Mouse (Mus musculus) spleen, postnatal 14 days (tissue): Measurements from ENCODE around the gene Acbd6.

Experiments
- DNase-seq, 2 experiments: peaks; one replicate each; pipeline ENCODE4 v3.0.0; 2021 to 2022; ENCODE audit warnings: low spot score in 2 of 2

The Acbd6 gene

DNA sequence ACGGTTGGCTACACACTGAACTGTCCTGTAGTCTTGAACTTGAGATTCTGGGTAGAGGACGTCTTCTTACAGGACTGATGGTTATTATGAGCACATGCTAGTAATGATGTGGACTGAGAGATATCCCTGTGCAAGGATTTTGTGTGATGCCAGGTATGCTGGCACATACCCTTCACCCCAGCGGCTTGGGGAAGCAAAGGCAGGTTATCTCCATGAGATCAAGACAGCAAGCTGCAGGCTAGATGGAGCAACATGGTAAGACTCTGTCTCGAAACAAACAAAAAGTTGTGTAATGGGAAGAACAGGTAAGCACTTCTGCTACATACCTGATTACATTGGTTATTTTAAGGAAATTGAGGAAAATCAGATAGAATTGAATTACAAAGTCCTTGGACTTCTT, 2.1 kb downstream of the Acbd6 start:
- DNase-seq: no peak

DNA sequence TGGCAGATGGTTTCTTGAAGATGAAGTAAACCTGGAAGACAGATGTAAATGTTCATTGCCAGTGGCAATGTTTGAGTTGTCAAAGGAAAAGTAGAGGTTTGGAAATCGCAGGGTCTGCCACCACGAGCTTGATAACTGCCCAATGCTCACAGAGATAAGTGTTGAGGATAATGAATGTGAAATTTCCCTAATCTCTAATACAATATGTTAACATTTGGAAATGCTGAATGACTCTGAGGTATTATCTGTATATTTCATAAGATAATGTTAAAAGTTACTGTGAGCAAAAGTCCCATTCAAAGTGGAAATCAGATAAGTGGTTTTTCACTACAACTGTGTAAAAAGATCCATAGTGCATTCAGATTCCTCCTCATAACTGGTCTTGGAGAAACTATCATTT, 2.8 kb downstream of the Acbd6 start:
- no peak for DNase-seq

DNA sequence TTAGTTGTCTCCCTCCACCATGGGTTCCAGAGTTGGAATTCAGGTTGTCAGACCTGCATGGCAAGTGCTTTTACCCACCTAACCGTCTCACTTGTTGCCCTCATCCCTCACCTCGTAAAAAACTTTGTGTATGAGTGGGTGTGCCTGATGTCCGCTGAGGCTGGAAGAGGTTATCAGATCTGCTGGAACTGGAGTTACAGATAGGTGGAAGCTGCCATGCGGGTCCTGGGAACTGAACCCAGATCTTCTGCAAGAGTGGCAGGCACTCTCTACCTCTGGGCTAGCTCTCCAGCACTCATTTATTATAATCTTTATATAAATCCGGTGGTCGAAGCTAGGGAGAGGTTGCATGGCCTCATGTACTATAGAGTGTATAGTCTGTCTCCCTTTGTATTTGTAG, 4.3 kb downstream of the Acbd6 start:
- no peak for DNase-seq

DNA sequence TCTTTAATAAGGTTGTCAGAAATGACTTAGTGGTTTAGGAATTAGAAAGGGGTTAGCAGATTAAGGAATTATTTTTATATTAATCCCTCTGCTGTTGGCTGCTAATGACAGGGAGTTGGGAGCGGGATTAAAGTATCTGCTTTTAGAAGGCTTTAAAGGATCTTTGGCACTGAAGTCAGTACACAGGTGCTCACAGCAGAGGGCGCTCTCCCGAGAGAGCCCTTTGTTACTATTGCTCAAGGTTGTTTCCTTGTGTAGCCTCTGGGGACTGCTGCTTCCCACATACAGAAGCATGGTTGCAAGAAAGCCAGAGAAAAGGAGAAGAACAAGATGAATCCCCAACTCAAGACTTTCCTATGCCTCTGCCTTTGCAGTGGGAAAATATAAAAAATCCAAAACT, 6.8 kb downstream of the Acbd6 start:
- no peak for DNase-seq

DNA sequence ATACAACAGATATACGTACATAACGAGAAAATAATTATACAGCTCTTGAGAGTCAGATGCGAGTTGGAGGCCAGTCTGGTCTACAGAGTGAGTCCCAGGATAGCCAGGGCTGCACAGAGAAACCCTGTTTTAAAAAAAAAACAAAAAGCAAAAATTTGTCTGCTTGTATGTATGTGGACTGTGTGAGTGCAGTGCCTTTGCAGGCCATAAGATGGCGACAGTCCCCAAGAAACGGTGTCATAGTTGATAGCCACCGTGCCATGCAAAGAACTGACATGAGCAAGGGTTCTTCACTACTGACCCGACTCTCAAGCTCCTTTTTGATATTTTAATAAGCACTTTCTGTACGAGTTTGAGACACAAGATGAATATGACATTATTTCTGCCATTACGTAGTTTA, 10.2 kb downstream of the Acbd6 start:
- DNase-seq: no peak

DNA sequence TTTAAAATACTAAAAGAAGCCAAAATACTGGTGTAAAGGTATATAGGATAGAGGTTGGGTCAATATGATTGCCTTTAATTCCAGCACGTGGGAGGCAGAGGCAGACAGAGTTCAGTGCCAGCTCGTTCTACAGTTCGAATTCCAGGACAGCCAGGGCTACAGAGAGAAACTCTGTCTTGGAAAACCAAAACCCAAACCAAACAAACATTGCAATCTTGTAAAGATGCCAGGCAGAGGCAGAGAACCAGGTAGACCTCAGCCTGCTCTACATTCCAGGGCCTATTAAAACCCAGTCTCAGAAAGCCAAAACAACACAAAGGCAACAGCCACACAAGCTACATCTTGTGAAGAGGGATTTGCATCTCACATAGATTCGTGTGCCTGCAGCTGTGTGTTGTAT, 11.4 kb downstream of the Acbd6 start:
- no peak for DNase-seq

DNA sequence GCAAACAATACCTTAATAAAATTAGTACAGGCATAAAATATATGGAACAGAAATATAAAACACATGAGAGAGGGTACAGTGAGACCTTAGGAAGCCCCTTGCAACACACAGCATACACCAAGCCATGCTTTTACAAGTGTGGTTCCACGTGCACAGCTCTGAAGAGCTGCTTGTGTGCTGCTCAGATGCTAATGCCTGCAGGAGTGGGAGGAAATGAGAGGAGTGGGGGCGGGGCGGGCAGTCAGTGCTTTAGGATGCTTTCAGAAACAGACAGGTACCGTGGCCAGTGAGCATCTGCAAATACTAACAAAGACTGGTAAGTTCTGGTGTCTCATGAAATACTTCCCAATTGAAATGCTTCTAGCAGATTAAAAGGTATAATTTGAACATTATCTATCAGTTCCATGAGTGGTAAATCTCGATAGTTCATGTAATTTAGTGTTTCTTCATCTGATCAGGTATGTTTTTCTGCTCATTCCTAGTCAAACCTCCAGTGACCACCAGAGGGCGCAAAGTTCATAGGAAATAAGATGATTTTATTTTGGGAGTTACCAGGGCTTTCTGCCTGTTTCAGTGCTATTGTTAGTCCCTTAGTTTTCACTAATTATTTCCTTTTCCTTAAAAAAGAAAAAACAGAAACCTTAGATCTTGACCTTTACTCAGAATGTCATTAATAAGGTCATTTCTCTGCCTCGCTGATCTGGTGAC, 17.2 kb downstream of the Acbd6 start:
- DNase-seq: peak in 1 of 2 experiments; percentile 50

DNA sequence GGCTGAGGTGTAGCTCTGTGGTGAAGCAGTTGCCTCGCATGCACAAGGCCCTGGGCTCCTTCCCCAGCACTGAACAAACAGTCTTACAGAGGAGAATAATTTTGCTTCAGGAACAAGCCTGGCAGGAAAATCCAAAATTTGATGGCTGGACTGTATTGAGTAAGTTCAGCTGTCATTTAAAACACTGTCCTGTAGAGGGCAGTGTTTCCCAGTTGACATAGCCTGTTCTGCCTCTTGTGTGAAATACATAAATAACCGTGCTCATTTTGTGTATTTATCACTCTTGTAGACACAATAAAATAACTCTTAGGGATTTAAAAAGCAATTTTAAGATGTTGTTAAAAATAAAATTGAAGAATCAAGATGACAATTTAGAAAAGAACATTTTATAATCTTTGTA, 18.5 kb downstream of the Acbd6 start:
- DNase-seq: peak in 1 of 2 experiments; percentile 14

DNA sequence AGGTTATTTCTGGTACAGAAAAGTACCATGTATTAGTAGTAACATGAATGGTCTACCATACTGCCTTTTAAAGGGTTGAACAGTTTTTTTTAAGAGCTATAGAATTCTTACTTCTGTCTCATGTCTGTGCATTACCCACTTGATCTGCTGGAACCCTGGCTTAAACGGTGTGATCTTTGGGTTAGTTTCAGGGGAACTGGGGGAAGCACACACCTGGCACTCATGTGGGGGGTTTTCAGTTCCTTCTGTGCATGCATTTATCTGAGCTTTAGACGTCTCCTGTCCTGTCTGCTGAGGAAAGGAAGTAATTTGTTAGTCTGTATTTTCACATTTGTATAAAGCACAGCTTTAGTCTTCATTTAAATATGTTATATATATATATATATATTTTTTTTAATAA, 19.4 kb downstream of the Acbd6 start:
- DNase-seq: no peak

DNA sequence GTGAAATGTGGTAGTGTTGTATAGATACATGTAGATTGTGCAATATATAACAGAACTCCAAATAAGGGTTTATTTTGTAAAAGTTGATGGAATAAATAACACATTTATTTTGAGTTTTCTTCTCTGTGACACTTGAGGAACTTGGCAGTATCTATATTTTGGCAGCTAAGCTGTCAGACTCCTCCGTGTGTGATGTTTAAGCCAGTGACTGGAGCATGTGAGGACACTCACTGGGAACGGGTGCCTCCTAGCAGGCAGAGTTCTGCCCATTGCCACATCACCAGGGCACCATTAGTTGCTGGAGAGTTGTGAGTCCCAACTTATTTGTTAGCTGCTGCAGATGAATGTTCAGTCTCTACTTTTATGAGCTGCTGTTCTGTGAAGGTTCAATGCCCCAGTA, 30.0 kb downstream of the Acbd6 start:
- no peak for DNase-seq

DNA sequence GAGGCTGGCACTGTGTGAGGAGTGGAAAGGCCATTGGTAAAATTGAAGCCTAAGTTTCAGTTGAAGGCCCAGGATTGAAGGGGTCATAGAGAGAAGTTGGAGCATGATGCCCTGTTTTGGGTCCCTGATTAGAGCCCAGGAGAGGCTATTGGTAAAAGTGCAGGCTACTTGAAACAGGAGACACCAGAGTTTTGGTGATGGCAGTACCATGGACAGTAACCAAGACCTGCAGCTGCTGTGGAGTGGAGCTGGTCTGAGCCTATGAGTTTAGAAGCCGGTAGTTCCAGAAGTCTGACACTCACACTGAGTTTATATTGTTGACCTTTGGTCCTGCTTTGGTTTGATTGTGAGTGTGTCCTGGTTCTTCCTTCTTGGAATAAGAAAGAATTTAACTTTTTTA, 36.2 kb downstream of the Acbd6 start:
- DNase-seq: no peak

DNA sequence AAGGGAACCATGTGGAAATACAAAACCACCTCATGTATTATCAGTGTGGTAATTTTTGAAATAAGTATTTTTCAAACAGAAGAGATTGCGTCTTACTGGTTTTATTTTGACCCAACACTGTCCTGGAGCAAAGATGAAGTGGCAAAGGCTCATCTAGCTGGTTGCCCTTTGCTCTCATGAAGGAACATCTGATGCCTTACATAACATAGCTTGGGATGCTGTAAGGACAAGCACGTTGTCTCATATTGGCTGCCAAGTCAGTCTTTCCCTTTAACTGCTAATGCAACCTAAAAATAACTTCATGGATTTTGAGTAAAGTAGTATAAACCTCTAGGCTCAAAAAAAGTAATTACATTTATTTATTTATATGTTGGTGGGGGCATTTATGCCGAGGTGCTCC, 38.7 kb downstream of the Acbd6 start:
- DNase-seq: no peak

DNA sequence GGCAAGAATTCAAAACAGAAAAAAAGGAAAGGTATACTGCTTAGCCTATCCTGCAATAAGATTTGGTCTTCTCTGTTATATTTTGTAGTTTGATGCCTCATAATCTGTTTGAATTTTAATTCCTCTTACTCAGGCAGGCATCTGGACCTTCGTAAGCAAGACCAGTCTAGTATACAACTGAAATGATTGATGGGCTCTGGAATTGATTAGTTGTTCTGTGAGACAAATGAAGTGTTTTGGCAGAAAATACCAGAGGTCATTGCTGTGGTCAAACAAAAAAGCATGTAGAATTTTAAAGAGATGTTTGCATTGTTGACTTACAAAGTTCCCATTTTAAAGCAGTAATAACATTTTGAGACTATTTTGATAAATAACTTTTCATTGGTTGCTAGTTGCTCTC, 46.8 kb downstream of the Acbd6 start:
- DNase-seq: no peak

DNA sequence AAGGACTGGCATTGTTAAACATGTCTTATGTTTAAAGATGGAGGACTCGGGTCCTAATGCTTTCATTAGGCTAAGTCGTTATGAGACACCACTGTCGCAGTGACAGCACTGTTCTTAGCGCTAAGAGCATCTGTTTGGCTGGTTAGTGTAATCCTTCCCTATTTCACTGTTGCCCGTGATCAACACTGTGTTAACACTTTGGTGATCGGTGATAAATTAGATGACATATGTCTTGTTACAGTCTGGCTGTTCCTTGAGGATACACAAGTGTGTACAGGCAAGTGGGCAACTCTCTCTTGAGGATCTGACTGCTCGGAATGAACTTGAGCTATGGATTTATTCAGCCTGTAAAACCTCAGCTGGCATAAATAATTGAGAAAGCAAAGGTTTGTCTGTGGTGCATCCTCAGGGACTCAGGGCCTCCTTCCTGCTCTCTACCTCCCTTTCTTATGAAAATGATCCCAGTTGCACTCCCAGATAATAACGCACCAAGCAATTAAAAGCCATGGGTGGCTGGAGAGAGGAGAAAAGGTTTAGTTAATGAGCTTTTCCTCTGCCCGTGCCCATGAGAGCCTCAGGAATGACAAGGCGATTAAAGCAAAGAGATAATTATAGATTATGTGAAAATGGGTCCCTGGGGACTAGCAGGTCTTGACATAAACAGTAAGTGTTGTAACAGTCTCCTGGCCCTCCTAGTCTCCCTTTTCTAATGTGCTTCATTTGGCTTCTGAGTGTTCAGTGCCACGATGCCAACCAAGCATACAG, 47.7 kb downstream of the Acbd6 start:
- no peak for DNase-seq

DNA sequence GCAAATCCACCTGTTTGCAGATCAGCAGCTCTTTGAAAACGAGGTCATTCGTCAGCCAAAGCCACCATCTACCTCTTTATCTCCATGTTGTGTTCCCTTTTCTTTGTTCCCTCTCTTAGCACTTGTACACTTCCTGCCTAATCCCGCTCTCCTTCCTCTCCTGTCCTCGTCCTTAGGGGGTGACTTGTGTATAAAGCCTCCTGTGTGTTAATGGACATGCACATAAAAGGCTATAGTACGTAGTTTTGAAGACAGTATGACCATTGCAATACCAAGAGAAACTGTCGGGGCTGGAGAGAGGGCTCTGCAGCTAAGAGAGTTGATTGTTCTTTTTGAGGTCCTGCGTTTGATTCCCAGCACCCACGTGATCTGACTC, 48.2 kb downstream of the Acbd6 start:
- no peak for DNase-seq

DNA sequence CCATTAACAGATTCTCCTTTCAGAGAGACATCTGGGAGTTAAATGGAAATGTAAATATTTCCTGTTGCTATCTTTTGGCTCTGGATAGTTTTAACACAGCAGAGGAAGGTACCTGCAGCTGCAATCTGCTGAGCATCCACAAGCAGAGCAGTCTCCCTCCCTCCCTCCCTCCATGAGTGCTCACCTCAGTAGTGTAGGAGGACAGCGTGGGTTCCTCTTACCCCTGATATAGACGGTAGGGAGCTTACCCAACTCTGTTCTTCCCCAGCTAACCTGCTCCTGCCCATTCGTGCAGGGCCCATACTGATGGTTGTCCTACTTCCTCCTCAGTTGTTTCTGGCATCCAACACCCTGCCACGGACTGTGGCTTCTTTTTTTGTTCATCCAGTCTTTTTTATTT, 50.6 kb downstream of the Acbd6 start:
- no peak for DNase-seq

DNA sequence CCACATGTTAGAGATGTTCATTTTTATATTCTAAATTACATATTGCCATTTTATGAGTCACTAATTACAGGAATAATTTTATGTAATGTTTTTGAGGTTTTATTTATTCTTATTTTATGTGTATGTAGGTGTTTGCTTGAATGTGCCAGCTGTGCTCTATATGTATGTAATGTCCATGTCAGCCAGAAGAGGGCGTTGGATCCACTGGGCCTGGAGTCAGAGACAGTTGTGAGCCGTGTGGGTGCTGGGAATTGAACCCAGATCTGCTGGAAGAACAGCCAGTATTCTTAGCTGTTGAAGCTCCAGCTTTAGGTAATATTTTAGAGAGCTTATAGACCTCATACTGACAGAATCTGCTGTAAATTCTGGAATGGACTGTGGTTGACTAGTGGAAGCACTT, 56.5 kb downstream of the Acbd6 start:
- no peak for DNase-seq

DNA sequence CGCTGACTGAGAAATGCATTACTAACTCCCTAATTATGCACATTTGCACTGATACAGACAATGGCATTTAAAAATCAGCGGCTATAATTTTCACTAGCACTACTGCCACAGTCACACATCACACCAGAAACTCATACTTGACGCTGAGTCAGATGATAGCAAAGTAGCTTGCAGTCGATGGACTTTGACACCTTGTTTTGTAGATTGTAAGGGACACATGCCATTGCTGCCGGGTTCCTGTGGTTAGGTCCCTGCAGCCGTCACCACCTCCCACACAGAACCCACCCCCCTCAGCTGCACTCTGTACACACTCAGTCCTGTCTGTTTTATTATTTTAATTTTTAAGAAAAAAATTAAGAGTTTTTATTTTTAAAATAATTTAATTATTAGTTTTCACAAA, 63.2 kb downstream of the Acbd6 start:
- no peak for DNase-seq

DNA sequence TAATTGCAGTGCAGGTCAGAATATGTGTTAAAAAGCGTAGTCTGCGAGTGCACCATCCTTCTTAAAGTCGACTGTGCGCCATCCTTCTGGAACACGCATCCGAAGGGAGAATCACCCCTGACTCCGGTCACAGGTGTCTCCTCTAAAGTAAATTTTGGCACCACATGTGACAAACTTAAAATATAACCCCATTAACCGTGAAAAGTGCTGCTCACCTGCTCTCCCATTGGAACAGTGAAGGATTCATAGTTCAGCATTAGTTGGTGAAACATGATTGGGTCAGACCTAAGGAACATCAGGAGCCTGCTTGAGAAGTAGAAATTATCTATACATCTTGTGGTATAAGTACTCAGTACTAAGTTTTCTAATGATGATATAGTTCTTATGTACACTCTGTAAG, 65.3 kb downstream of the Acbd6 start:
- no peak for DNase-seq

DNA sequence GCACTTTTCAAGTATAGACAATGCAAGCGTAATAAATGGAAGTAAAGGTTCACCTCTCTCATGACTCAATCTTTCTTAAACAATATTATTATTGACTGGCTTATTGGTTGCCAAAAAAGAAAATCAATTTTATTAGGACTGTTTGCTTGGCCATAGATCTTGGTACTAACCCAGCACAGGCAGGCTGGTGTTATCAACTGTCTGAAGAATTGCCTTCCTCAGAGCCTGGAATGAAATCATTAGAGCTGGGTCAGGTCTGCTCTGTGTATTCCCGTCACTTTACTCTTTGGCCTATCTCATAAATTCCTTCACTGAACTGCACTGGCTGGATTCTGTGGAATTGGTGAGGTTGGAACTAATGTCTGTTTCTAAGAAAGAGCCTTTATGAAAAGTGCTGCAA, 69.8 kb downstream of the Acbd6 start:
- DNase-seq: no peak

DNA sequence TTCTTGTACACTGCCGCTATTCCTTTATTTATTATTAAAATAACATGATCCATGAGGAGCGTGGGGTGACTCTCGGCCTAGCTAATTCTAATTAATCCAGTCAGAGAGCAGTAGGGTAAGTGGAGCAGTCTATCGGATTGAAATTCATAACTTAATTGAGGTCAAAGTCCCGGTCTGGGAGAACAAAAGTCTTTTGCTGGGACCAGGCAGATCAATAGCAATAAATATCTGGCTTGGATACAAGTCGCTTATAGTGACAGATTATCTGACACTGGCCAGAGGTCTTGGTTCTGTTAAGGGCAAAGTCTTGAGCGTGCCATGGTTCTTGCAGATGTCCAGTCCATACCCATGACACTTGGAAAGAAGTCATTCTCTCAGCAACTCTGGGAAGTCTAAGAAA, 78.7 kb downstream of the Acbd6 start:
- no peak for DNase-seq

DNA sequence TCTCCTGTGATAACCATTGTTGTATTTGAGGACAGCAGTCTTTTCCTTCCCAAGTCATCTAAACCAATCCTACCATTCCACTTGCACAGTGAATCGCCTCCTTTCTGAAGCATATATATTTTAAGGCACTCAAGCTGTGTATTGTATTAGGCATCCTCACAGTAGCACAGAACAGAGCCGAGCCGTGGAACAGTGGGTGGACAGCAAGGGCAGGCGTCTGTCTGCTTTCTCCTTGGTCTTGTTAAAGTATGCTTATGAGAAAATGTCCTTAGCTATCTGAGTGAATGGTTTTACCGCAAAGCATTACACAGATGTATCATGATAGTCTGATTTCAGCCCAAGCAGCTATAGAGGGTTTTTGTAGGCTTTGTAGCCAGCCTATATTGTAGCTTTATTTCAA, 87.9 kb downstream of the Acbd6 start:
- no peak for DNase-seq
